Mouse (Mus musculus) megakaryocyte, adult 5-6 weeks (primary cell): ENCODE results near the gene Ptges3. TPM values are rescaled to one million over a fixed set of nuclear protein-coding genes. Genes with fewer than 3 reads are reported as not detected.

Source experiments
- ATAC-seq: 2 replicates; pipeline ENCODE4 v1.8.0; 2016; ENCODE audit warnings: mild to moderate bottlenecking, inconsistent platforms; ENCODE audit not compliant: poor library complexity, severe bottlenecking
- total RNA-seq, 2 experiments: library from RNA; stranded (forward) in 1 of 2; stranded (reverse) in 1 of 2; fragments of 153-499, 151-499 nt in 1 of 2; fragments of 221-1000, 200-1000 nt in 1 of 2; gene quantifications; 2 replicates each; pipeline versions ENCODE4 v1.2.3 to v1.2.4; 2015 to 2017

Ptges3 gene
- total RNA-seq, 2 experiments from 2014 or later = 120 to 140 TPM

GRCm38 (mm10) chr10:128091564-128092505 lies 33.1 kb downstream of the Ptges3 start, which contains the start of gene Baz2a:
TSS of gene Baz2a (plus strand) at chr10:128091577.
- ATAC-seq = peak; percentile 56

DNA sequence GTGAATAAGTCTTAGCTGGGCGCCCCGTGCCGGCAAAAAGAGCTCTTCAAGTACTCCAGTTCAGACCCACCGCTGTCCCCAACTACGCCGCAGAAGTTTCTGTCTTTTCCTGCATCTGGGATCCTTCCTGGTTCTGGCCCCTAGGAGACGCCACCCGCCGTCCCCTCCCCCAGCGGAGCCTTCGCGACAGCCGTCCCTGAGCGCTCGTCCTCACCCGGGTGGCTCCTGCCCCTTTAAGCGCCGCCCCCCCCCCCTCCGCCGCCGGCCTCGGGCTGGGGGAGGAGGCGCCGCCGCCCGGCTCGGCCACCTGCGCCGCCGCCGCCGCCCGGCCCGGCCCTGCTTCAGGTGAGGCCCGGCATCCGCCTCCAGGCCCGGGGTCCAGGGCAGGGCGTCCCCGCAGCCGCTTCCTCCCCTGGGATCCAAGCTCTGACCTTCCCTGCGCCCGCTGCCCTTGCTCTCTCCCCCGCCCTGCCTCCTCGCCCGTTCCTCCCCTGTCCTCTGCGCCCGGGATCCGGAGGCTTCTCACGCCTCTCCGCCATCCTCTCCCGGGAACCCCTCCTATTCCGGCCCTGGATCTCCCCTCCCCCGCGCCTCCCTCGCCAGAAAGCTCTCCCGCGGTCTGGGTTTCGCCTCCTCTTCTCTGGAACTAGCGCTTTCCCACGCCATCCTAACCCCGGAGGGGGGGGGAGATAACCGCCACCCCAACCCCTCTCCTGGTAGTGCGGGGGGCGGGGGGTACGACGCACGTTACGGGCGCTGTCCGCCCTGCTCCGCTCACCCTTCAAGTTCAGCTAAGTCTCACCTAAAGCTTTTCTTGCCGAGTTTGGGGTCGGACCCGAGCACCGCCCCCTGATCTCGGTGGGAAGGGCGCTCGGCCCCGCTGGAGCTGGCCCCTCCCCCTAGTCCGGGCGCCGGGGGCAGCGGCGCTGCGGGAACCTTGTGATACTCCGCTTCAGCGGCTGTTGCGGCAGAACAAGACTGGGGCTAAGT lies 34.0 kb downstream of the Ptges3 start:
- ATAC-seq = peak; percentile 17

DNA sequence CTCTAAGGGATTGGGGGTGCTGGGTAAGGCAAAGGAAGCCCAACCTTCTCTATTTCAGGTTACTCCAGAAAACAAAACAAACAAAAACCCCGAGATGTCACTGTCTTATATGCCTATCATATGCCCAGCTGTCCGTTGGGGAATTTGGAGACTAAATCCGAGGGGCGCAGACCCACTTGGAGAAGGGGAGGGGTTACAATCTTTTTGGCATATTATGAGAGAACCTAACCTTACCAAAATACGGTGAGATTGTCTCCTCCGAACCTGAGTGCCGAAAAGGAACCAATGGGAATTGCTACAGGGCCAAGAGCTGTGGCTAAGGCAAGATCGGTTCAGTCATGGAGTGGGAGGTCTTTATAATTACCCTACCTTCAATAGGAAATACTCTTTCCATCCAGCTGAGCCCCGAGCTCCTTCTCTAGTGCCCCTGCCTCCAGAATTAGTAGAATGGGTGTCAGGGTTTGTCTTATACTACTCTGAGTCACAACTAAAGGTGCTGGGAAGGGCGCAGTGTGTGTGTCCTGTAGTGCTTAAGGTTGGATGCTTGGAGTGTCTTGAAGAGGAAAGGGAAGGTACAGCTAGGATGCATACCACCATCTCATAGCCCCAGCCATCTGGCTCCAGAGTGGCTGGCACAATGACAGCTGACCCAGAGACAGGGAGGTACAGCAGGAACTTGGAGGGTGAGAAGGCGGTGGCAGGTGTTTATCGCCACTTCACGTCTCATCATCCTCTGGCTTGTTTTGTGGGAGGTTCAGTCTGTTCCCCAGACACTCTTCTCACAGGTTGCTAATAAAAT lies 34.9 kb downstream of the Ptges3 start:
- ATAC-seq = no peak

DNA sequence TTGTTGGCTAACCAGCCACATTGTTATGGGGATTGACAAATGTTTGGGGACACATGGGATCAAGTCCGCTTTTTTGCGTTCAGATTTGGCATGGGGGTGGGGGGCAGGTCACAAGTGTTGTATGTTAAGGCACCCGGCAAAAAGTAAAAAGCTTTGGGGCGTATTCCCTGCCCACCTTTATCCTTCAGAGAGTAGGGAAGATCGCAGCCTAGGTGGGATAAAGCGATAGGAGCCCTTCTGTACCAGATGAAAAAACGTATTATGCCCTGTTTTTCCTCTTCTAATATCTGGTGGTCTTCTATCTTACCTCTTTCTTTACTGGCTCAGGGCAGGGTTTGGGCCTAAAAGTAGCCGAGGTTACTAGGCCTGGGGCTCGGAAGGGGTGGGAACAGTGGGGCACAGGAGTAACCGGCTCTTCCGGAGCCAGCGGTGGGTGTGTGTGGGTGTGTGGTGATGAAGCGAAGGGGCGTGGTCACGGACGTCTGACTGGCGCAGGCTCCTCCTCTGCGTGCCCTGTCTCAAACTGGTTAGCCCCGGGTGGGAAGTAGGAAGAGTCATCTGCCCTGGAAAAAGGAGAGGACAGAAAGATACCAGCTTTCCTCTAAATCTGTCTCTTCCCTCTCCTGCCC lies 35.7 kb downstream of the Ptges3 start:
- peak; percentile 58 for ATAC-seq

DNA sequence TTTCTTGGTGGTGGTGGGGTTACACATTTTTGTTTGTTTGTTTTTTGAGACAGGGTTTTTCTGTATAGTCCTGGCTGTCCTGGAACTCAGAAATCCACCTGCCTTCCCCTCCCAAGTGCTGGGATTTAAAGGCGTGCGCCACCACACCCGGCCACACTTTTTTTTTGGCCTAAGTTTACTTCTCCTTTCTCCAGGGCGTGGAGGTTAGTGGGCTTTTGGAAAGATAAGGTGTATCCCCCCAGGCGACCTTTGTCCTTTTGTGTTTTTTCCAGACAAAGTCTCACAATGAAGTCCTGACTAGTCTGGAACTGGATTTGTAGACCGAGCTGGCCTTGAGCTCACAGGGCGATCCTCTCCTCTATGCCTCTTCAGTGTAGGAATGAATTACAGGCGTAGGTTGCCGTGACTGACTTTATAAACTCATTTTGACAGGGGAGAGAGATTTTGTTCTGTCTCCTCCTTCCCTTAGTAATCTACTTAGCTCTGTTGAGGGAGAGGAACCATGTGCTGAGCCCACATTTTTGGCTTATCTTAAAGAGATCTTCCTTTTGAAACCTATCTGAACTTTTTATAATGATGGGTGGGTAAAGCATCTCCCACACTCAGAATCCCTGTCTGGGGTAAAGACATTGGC lies 36.4 kb downstream of the Ptges3 start:
- no peak for ATAC-seq

DNA sequence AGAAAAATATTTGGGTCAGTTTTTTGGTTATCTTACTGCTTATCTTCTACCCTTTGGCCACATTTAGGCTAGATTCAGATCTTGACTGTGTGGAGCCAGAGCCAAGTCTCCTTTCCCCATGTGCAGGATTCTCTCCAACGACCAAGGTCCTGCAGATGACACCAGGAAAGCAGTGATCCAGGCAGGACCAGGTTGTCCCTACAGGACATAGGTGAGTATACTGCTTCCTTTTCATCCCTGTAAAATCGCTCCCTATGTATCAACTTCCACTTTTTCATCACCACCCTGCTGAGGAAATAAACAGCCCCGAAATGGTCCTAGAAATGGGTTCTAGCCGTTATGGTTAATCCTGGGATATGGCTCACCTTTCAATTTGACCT lies 37.5 kb downstream of the Ptges3 start:
- ATAC-seq = no peak

GRCm38 (mm10) chr10:128096693-128097586 lies 38.2 kb downstream of the Ptges3 start:
- peak; percentile 56 for ATAC-seq

GRCm38 (mm10) chr10:128097587-128097971 lies 38.8 kb downstream of the Ptges3 start:
- ATAC-seq = no peak

DNA sequence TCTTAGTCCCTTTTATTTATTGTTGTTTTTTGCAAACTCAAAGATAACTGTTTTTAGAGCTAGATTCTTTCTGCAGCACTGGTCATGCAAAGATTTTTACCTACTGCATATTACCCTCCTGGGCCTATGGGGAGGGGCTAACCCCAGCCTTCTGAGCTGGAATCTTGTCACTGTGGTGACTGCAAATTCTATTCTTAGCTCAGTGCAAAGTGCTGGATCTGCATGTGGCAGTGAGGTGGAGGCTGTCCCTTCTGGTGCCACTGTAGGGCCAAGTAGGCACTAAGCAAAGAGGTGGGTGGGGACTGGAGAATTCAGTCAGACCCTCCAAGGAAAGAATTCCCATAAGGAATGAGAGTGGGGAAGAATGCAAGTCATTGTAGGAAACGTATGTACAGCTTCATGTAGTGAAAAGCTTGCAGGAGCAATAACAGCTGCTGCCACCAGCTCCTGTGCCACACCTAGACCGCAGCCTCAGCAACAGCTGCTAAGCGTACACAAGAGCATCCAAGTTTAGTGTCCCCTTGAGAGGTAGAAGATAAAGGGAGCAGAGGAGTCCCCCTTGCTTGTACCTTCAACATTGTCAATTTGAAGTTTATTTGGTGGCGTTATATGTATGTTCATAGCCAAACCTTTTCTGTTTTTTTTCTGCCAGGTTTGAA lies 51.5 kb downstream of the Ptges3 start:
- no peak for ATAC-seq

- ATAC-seq = no peak
Observed at GRCm38 (mm10) chr10:128111227-128111626, 52.5 kb downstream of the Ptges3 start.

- no peak for ATAC-seq
Observed at GRCm38 (mm10) chr10:128123833-128124232, 65.1 kb downstream of the Ptges3 start.

- ATAC-seq = no peak
Observed at GRCm38 (mm10) chr10:128124831-128125230, 66.1 kb downstream of the Ptges3 start.

- no peak for ATAC-seq
Observed at GRCm38 (mm10) chr10:128125951-128126350, 67.2 kb downstream of the Ptges3 start.

Other genes starting within 250 kb of the Ptges3 start
- not detected in 2 replicates for gene Rdh19, start 209.0 kb upstream of the Ptges3 start, total RNA-seq (2015)
- not detected in 2 replicates for gene Rdh19, start 209.0 kb upstream of the Ptges3 start, total RNA-seq (2017)
- gene Rdh16f2, start 192.5 kb upstream of the Ptges3 start, total RNA-seq (2015) = not detected in 2 replicates
- gene Rdh16f2, start 192.5 kb upstream of the Ptges3 start, total RNA-seq (2017) = not detected in 2 replicates
- gene Rdh7, start 170.1 kb upstream of the Ptges3 start, total RNA-seq (2015) = not detected in 2 replicates
- not detected in 2 replicates for gene Rdh7, start 170.1 kb upstream of the Ptges3 start, total RNA-seq (2017)
- gene Sdr9c7, start 160.4 kb upstream of the Ptges3 start, total RNA-seq (2015) = not detected in 2 replicates
- not detected in 2 replicates for gene Sdr9c7, start 160.4 kb upstream of the Ptges3 start, total RNA-seq (2017)
- not detected in 2 replicates for gene Hsd17b6, start 51.3 kb upstream of the Ptges3 start, total RNA-seq (2015)
- not detected in 2 replicates for gene Hsd17b6, start 51.3 kb upstream of the Ptges3 start, total RNA-seq (2017)
- 70.7 and 76.4 TPM in 2 replicates for gene Prim1, start 43.8 kb upstream of the Ptges3 start, total RNA-seq (2015)
- 66.4 and 66.8 TPM in 2 replicates for gene Prim1, start 43.8 kb upstream of the Ptges3 start, total RNA-seq (2017)
- gene Naca, start 23.4 kb upstream of the Ptges3 start, total RNA-seq (2015) = 699 and 796 TPM in 2 replicates
- 1,510 and 1,709 TPM in 2 replicates for gene Naca, start 23.4 kb upstream of the Ptges3 start, total RNA-seq (2017)
- 902 and 936 TPM in 2 replicates for gene Atp5b, start 24.3 kb downstream of the Ptges3 start, total RNA-seq (2015)
- 1,533 and 1,600 TPM in 2 replicates for gene Atp5b, start 24.3 kb downstream of the Ptges3 start, total RNA-seq (2017)
- gene Baz2a, start 32.6 kb downstream of the Ptges3 start, total RNA-seq (2015) = 51.3 and 53.5 TPM in 2 replicates
- gene Baz2a, start 32.6 kb downstream of the Ptges3 start, total RNA-seq (2017) = 21.3 and 27.4 TPM in 2 replicates
- 2.9 and 4.0 TPM in 2 replicates for gene Rbms2, start 121.3 kb downstream of the Ptges3 start, total RNA-seq (2015)
- gene Rbms2, start 121.3 kb downstream of the Ptges3 start, total RNA-seq (2017) = 1.5 and 5.4 TPM in 2 replicates
- gene Gls2, start 135.5 kb downstream of the Ptges3 start, total RNA-seq (2015) = 0.71 TPM in 1 of 2 replicates, not detected in the other
- gene Gls2, start 135.5 kb downstream of the Ptges3 start, total RNA-seq (2017) = not detected in 2 replicates
- gene Spryd4, start 152.9 kb downstream of the Ptges3 start, total RNA-seq (2015) = 6.5 and 6.9 TPM in 2 replicates
- 9.0 and 10.6 TPM in 2 replicates for gene Spryd4, start 152.9 kb downstream of the Ptges3 start, total RNA-seq (2017)
- gene Mip, start 166.9 kb downstream of the Ptges3 start, total RNA-seq (2015) = not detected in 2 replicates
- 0.33 TPM in 1 of 2 replicates, not detected in the other for gene Mip, start 166.9 kb downstream of the Ptges3 start, total RNA-seq (2017)
- 14.1 and 16.1 TPM in 2 replicates for gene Timeless, start 173.1 kb downstream of the Ptges3 start, total RNA-seq (2015)
- 33.2 and 34.2 TPM in 2 replicates for gene Timeless, start 173.1 kb downstream of the Ptges3 start, total RNA-seq (2017)
- 0.36 TPM in 1 of 2 replicates, not detected in the other for gene Apon, start 195.1 kb downstream of the Ptges3 start, total RNA-seq (2015)
- 1.2 TPM in 1 of 2 replicates, not detected in the other for gene Apon, start 195.1 kb downstream of the Ptges3 start, total RNA-seq (2017)
- gene Apof, start 209.7 kb downstream of the Ptges3 start, total RNA-seq (2015) = 0.21 TPM in 1 of 2 replicates, not detected in the other
- gene Apof, start 209.7 kb downstream of the Ptges3 start, total RNA-seq (2017) = not detected in 2 replicates
- 25.5 and 28.5 TPM in 2 replicates for gene Stat2, start 211.6 kb downstream of the Ptges3 start, total RNA-seq (2015)
- gene Stat2, start 211.6 kb downstream of the Ptges3 start, total RNA-seq (2017) = 20.2 and 33.6 TPM in 2 replicates
- not detected in 2 replicates for gene Il23a, start 239.8 kb downstream of the Ptges3 start, total RNA-seq (2015)
- 0.12 TPM in 1 of 2 replicates, not detected in the other for gene Il23a, start 239.8 kb downstream of the Ptges3 start, total RNA-seq (2017)
- gene Pan2, start 244.4 kb downstream of the Ptges3 start, total RNA-seq (2015) = 17.3 and 17.7 TPM in 2 replicates
- 14.0 and 14.9 TPM in 2 replicates for gene Pan2, start 244.4 kb downstream of the Ptges3 start, total RNA-seq (2017)